Mouse (Mus musculus): ENCODE results near the gene Gal3st2.
"Not testable (repeated sequence)": the region's sequence is repeated elsewhere in the genome, so short reads cannot be mapped to it uniquely, and the experiment has no call there.

The Gal3st2 gene

DNA sequence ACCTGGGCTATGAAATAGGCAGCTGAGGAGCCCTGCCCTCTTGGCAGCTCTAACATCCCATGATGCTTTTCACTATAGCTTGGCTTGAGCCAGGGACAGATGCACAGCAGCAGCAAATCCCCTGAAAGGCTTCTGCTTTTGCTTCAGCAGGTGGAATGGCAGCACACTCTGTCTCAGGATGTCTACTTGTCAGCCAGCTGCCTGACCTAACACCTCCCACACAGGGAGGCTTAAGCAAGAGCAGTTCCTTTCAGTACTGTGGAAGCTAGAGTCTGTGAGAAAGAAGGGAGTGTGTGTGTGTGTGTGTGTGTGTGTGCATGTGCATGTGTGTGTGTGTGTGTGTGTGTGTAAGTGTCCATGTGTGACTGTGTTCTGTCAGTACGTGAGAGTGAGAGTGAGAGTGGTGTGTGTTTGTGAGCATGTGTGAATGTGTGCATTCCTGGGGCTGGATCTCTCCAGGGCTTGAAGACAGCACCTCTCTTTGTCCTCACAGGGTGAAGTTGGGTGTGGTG, 10.5 kb downstream of the Gal3st2 start:
- not testable (repeated sequence) for DNase-seq (ENCODE audit: low read depth)

DNA sequence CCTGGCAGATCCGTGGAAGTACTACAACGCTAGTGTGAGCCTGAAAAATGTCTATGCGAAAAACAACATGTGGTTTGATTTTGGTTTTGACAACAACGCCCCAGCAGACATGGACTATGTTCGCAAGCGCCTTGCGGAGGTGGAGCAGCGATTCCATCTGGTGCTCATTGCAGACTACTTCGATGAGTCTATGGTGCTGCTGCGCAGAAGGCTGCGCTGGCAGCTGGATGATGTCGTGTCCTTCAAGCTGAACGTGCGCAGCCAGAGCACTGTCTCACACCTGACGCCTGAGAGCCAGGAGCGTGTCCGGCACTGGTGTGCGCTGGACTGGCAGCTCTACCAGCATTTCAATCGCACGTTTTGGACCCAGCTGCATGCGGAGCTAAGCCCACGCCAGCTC, 13.3 kb downstream of the Gal3st2 start:
- not testable (repeated sequence) for DNase-seq (ENCODE audit: low read depth)

DNA sequence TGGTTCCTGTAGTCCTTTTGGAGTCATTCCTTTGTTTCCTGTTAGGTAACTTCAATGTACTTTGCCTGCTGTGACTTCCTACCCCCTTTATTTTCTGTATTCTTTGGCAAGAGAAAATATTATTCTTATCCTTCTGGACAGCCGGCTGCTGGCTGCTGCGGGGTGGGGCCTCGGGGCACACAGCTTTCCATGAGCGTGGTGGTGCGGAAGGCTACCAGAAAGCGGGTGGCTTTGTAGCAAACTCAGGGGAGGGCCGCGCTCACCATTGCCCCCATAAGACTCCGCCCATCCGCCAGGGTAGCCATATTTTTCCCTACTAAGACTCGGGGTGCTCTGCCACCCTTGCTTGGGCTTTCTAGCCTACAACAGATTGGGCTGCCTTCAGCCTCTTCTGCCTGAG, 20.7 kb downstream of the Gal3st2 start:
- DNase-seq (ENCODE audit: low read depth): not testable (repeated sequence)

DNA sequence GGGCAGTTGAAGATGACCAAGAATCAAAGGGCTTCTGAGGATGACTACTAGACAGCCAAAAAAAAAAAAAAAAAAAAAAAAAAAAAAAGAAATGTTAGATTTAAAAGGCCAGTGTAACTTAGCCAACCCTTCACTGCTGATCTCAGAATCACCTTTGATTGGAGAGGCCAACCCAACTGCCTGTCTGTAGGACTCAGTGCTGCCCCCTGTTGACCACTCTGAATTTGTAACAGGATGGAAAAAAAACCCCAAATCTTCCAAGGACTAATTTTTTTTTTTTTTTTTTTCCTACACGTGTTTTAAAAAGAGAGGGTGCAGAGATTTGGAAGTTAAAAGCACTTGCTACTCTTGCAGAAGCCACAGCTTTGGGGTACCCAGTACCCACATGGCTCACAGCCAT, 29.8 kb downstream of the Gal3st2 start:
- peak; percentile 8 for DNase-seq (ENCODE audit: low read depth)

DNA sequence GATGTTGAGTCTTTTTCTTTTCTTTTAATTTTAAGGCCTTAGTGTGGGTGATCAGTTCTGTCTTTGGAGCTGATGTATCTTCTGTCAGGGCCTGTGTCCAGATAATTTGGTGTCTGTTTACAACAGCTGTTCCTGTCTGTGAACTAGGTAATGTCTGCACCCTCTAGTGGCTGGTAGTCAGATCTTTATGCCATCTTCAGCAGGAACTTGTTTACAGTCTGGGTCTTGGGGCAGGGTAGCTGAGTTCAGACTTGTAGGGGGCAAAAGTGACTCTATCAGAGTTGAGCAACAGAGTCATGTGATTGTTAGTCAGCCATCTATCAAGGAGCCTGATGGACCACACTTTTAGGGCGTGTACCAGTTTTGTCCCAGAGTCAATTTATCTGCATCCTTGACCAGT, 36.3 kb downstream of the Gal3st2 start:
- DNase-seq (ENCODE audit: low read depth): not testable (repeated sequence)

DNA sequence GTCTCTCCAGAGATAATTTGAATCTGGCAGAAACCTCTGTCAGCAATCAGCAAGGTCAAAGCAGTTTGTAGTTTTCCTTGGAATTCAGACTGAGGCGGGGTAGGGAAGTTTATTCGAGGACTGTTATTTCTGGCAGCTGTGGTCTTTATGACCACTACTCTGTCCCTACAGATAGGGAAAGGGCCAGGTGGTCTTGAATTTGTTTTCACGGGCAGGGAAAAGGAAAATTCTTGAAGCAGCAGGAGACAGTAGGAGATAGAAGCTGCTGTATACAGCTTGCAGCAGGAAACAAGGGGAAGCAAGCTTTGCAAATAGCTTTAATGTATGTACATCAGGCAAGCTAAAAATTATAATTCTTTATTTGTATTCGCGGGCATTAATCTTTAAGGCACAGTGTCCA, 40.2 kb downstream of the Gal3st2 start:
- DNase-seq (ENCODE audit: low read depth): not testable (repeated sequence)

DNA sequence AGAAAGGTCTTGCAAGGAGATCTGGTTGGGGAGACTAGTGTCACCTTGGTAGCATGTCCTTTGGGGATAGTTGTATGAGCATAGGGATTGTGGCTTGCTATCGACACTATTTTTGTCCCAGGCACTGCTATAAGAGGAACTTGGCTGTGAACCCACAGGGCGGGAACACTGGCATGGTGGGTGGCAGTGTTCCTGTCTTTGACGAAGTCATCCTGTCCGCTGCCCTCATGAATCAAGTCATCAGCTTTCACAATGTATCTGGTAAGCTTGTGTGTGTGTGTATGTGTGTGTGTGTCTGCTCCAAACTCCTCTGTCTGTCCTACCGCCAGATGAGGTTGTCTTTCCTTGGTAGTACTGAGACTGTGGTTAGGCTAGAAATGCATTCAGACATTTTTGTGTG, 45.6 kb downstream of the Gal3st2 start:
- DNase-seq (ENCODE audit: low read depth): not testable (repeated sequence)

DNA sequence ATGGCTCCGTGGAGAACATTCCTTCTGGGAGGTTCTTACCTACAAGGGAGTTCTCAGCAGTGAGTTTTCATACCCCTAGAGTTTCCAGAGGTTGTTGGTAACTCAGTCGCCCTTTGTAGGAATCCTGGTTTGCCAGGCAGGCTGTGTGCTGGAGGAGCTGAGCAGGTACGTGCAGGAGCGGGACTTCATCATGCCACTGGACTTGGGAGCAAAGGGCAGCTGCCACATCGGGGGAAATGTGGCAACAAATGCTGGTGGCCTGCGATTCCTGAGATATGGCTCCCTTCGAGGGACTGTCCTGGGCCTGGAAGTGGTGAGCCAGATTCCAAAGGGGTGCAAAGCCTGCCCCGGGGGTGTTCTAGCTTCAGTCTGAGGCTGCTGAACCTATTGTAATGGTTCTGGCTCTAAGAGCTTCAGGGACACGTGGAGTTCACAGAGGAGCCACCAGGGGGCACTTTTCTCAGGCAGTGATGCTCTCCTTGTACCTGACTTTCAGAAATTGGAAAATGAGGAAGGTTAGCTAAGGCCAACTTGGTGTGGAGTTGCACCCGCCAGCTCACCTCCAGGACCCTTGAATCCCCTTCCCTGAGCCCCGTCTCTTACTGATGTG, 48.0 kb downstream of the Gal3st2 start:
- DNase-seq (ENCODE audit: low read depth): not testable (repeated sequence)

DNA sequence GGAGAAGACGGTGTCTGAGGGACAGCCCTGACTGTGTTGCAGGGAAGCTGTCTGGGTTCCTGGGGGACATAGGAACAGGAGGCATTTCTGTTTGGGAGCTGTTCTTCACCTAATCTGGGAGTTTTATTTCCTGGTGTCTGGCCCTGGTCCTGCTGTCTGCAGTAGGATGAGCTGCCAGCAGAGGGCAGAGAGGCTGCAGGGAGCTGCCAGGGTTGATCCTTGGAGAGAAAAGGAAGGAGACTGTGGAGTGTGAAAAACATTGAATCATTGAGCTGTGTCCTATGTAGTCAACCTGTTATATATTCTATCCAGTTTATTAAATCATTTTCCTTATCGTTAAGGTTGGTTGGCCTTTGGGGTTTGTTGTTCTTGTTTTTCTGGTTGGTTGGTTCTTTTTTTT, 50.8 kb downstream of the Gal3st2 start:
- not testable (repeated sequence) for DNase-seq (ENCODE audit: low read depth)

DNA sequence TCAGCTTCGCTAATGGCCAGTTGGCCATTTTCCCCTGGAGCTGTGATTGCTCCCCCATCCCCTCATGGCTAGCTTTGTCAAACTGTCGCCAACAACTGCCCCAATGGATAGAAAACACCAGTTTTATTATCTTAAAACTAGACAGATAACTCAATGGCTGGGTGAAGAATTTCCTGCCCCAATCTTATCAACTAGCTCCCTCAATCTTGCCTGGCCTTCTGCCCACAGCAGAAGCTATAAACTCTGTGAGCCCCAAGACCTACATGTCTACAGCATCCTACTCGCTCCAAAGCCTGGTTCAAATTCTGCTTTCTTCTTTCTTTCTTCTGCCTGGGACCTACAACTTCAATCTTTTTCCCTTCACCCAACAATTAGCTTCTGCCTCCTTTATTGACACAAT, 56.1 kb downstream of the Gal3st2 start:
- DNase-seq (ENCODE audit: low read depth): not testable (repeated sequence)

DNA sequence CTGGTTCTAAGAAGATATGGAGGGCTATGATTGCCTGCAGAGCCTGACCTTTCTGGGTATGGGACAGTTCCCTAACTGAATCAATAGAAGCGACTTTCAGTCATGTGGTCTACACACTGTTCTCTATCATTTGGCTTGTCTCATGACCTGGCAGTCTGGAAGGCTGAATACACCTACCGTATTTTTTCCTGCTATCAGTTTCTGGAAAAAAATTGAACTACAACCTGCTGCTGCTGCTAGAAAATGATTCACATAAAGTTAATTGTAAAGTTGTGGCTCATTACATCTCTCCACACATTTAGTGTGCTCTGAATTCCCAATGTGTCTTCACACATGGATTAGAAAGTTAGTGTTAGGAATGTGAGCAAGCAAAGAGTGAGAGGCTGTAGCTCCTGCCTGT, 56.9 kb downstream of the Gal3st2 start, which contains the start of gene Gal3st2b:
Gene Gal3st2b, plus strand, starts transcription at position 301 of the 400 bp plus-strand sequence.
- not testable (repeated sequence) for DNase-seq (ENCODE audit: low read depth)

DNA sequence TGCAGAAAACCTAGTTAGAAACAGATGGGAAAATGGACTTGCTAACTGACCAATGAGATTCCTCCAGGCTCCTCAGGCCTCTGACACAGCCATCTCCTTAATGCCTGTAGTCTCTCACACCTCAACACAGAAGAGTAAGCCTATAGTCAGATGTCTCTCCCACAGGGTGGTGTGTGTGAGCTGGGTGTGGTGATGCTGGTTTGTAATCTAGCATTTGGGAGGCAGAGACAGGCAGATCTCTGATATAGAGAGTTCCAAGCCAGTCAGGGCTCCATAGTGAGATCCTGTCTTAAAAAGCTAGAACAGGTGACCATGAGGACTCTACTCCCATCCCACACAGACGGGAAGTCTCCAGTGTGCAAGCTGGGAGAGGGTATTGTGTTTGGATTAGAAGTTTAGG, 57.7 kb downstream of the Gal3st2 start:
- DNase-seq (ENCODE audit: low read depth): not testable (repeated sequence)

DNA sequence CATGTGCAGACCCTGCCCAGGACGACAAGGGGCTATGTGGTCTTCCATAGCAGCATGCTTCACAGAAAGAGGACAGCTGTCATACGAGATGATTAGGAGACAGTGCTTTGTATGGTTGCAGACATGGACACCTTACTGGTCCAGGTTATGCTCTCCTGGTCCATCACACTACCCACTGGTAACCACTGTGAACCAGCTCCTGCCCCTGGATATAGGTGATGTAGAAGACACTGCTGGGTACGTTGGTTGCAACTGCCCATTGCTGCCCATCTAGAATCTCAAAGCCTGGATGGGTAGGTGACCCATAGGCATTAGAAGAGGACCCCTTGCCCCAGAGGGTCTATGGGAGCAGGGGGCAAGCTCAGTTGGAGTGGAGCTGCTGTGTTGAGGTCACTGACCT, 58.2 kb downstream of the Gal3st2 start:
- DNase-seq (ENCODE audit: low read depth): not testable (repeated sequence)

DNA sequence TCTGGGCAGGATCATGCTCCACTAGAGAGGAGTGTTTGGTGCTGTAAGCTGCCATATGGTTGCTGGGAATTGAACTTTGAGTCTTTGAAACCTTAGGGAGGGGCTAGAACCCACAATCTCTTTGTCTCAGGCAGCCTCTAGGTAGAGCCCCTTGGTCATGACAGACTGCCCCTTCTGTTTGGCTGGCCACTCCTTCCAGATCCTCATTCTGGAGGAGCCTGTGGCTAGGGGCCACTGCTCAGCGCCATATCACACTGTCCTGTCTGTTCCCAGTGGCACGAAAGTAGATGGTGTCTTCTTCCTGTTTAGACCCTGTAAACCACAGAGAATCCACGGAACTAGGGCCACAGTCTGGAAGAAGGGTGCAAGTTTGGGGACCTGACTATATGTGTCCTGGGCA, 61.5 kb downstream of the Gal3st2 start:
- not testable (repeated sequence) for DNase-seq (ENCODE audit: low read depth)

DNA sequence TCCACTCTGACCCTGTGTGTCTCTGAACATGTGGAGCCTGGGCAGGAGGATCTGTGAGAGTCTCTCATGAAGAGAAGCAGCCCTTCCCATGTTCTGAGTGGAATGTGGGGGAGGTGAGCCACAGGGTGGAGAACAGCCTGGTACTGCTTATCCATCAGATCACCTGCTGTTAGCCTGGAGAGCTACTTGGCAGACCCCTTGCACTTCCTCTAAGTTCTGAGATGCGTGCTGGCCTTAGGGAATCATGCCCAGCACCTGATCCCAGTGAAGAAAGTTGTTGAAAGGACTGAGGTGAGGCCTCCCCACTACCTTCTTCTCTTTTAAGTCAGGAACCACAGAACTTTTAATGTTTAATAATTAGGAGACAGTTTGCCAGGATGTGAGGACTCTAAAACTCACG, 62.0 kb downstream of the Gal3st2 start:
- not testable (repeated sequence) for DNase-seq (ENCODE audit: low read depth)
